Comparison of ENCODE assay signal across 8 mouse cellular contexts in genomic region chr19:45658556-45659268, GRCm38 (mm10). TPM values are rescaled to one million over a fixed set of nuclear protein-coding genes. Genes with fewer than 3 reads are reported as not detected.
DNase-seq lines count a peak whose midpoint lies in the region; ATAC-seq and TF ChIP-seq lines count a peak whose summit lies in the region.

No protein-coding gene starts in this region.

- no peaks in the 10 kb centered on the region; the same call in none of the 2 replicates for H3K4me1 ChIP-seq in cerebellum, adult 2 months (ENCODE audit: control insufficient read depth, insufficient read depth, low read length)
- H3K4me1 ChIP-seq in forebrain, embryonic 10.5 days: peaks cover 57% of the 10 kb centered on the region
- peaks cover 31% of the 10 kb centered on the region for H3K4me1 ChIP-seq in limb, embryonic 15.5 days

- peak overlapping the region; percentile 70 for H3K4me2 ChIP-seq in limb, embryonic 15.5 days

- H3K9ac ChIP-seq in limb, embryonic 15.5 days: peak overlapping the region; percentile 98; the same call in 1 of the 2 replicates

- no peak for DNase-seq in cerebellum, adult 2 months
- no peak for DNase-seq in cerebellum, adult 8-10 months
- peak; percentile 39 for DNase-seq in 3T3-L1 (ENCODE audit: low read depth, low spot score)
- DNase-seq in forebrain, embryonic 10.5 days (ENCODE audit: extremely low spot score, low spot score): no peak
- no peak for DNase-seq in urinary bladder, postnatal 36 days (ENCODE audit: low spot score in 2 of 2)
- no peak for DNase-seq in thymus, postnatal 10 days (ENCODE audit: low spot score in 2 of 2)
- DNase-seq in cerebellum, postnatal 4 days (ENCODE audit: low spot score in 2 of 2): no peak

- peak overlapping the region; percentile 19 for H3K4me3 ChIP-seq in cerebellum, adult 2 months (replicated peaks; ENCODE audit: insufficient read depth, low read depth, low read length)
- peak overlapping the region; percentile 86 for H3K4me3 ChIP-seq in forebrain, embryonic 10.5 days
- peak overlapping the region; percentile 90 for H3K4me3 ChIP-seq in limb, embryonic 15.5 days

- H3K9me3 ChIP-seq in forebrain, embryonic 10.5 days: no peaks in the 10 kb centered on the region
- H3K9me3 ChIP-seq in limb, embryonic 15.5 days: no peaks in the 10 kb centered on the region

- ATAC-seq in limb, embryonic 15.5 days (ENCODE audit: insufficient number of reproducible peaks, low FRiP score, low TSS enrichment, low read depth): no peak

- H3K36me3 ChIP-seq in forebrain, embryonic 10.5 days (replicated peaks): no peaks in the 10 kb centered on the region
- H3K36me3 ChIP-seq in limb, embryonic 15.5 days: no peaks in the 10 kb centered on the region

- TF ChIP-seq POLR2A in cerebellum, adult 2 months (IDR thresholded peaks at IDR 0.05; ENCODE audit: borderline replicate concordance, insufficient read depth, low read length): no peak

- WGBS in cerebellum, adult 2 months: 56% methylated on average over 10 of the region's 10 CpGs
- 70% methylated on average over 10 of the region's 10 CpGs for WGBS in forebrain, embryonic 10.5 days
- WGBS in limb, embryonic 15.5 days: 60% methylated on average over 10 of the region's 10 CpGs

- H3K27ac ChIP-seq in cerebellum, adult 2 months (ENCODE audit: insufficient read depth, low read length): no peak overlapping the region
- H3K27ac ChIP-seq in forebrain, embryonic 10.5 days: peak overlapping the region; percentile 99
- H3K27ac ChIP-seq in limb, embryonic 15.5 days: peak overlapping the region; percentile 95; the same call in 1 of the 2 replicates

- no peaks in the 10 kb centered on the region for H3K27me3 ChIP-seq in cerebellum, adult 2 months (ENCODE audit: control insufficient read depth, insufficient read depth, low read length)
- peaks cover 19% of the 10 kb centered on the region for H3K27me3 ChIP-seq in forebrain, embryonic 10.5 days (ENCODE audit: poor library complexity, severe bottlenecking)
- no peaks in the 10 kb centered on the region for H3K27me3 ChIP-seq in limb, embryonic 15.5 days

- no peak for TF ChIP-seq CTCF in cerebellum, adult 2 months (IDR thresholded peaks at IDR 0.05; ENCODE audit: borderline replicate concordance, insufficient read depth, low read depth, low read length)

RNA-seq across cellular contexts. Expression of gene Fbxw4, which starts 1.4 kb away (rescaled TPM):
- polyA plus RNA-seq in cerebellum, adult 2 months (2012; rRNA removed): 43.7 and 44.8 TPM in 2 replicates
- polyA plus RNA-seq in forebrain, embryonic 10.5 days (2016; fragmentation: Nextera tagmentation; extraction: Ambion mirVana): 4.2 and 4.4 TPM in 2 replicates
- 4.2 and 4.3 TPM in 2 replicates for polyA plus RNA-seq in limb, embryonic 15.5 days (2015; fragmentation: Nextera tagmentation; extraction: Ambion mirVana)

Comparison
In these comparisons a context has a peak if more than half of its experiments do, and no peak if none do; other contexts are left out.
1. H3K4me3 ChIP-seq: peak in every context shown above with its lines; median percentile 90 in limb, embryonic 15.5 days; 86 in forebrain, embryonic 10.5 days; 19 in cerebellum, adult 2 months.